Mouse (Mus musculus): ENCODE results near the gene Cyp2j12.
A peak's percentile ranks its signal among the peaks of the same experiment; 100 is the strongest.
"Not testable (repeated sequence)": the region's sequence is repeated elsewhere in the genome, so short reads cannot be mapped to it uniquely, and the experiment has no call there.

Cyp2j12 gene

DNA sequence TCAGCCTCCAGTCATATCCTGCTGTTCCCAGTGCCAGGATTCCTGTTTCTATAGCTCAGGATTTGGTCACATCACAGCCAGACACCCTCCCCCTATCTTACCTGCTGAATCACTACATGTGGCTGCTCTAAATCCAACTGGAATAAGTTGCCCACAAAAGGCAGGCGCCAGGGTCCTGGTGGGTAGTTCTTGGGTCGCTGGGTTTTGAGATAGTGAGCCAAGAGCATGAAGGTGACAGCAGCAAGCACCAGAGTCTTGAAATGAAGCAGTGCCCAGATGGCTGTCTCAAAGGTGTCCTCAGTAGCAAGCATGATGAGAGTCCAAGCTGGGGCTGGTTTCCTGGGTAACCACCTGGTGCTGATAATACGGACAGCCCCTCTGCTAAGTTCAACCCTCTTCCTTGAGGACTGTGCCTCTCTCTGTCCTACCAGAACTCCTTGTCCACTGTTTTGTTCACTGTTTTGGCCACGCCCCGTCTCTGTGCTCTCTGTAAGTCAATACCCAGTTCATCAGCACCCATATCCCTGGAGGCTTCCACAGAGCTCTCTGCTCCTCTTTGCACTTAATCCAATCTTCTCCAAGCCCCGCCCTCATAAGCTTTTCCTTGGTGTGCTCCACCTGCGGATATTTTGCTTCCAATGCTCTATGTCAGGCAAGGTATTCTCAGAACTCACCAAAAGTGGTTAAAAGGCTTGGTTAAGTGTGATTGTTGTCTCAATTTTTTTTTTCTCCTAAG, at the start of gene Cyp2j12:
Gene Cyp2j12, minus strand, starts transcription at position 421 of the 736 bp plus-strand sequence.
- DNase-seq = no peak

DNA sequence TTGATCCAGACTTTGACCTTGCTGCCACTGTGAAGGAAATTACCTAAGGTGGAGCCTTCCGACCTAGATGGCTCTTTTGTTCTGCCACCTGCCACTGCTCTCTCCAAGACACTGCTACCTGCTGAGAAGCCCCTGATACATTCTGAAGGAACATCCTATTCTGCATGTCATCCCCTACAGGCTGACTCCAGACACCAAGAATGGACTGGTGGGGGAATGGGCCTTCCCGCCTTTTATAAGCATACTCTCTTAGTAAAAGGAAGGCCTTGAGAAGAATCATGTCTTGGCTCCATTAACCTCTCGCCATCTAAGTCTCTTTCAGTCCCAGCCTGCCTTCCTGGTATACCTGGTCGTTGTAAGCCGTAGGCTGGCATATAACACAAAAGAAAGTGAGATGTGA, 48.4 kb upstream of the Cyp2j12 start:
- not testable (repeated sequence) for DNase-seq

DNA sequence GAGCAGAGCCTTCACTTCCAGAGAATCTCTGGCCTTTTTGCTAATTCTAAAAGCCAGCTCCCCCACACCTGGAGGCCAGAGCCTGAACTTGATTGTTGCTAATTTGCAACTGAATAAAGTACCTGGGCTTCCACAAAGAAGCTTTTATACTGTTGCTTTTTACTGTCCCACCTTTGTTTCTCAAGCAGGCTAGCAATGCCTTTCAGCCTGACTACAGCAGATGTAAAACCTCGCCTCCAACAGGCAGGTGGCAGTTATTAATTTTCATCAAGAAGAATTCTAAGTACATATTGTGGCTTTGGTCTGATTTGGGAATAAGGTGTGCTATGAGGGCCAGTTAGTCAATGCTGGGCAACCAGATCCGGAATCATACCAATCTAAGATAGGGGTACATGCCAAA, 47.7 kb upstream of the Cyp2j12 start:
- DNase-seq = not testable (repeated sequence)

DNA sequence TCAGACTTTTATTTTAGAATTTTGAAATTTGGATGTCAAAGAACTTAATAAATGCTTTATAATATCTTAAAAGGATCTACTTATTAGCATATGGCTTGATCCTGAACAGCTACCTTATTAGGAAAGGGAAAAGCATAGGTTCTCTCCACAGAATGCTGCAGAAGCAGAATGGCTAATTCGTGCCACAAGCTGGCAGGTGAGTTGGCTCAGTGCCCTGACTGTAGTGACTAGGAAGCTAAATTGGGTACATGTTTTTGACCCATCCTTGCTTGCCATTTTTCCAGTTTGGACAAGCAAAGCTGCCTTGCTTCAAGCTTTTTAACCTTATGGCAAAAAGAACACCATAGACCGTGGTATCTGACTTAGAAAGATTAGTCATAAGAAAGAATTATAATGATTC, 47.2 kb upstream of the Cyp2j12 start:
- DNase-seq = peak in 1 of 2 experiments; percentile 10

DNA sequence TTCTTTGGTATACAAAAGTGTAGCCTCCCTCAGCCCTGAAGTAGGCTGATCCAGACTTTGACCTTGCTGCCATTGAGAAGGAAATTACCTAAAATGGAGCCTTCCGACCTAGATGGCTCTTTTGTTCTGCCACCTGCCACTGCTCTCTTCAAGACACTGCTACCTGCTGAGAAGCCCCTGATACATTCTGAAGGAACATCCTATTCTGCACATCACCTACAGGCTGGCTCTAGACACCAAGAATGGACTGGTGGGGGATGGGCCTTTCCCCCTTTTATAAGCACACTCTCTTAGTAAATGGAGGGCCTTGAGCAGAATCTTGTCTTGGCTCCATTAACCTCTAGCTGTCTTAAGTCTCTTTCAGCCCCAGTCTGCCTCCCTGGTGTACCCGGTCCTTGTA, 43.8 kb upstream of the Cyp2j12 start:
- not testable (repeated sequence) for DNase-seq

DNA sequence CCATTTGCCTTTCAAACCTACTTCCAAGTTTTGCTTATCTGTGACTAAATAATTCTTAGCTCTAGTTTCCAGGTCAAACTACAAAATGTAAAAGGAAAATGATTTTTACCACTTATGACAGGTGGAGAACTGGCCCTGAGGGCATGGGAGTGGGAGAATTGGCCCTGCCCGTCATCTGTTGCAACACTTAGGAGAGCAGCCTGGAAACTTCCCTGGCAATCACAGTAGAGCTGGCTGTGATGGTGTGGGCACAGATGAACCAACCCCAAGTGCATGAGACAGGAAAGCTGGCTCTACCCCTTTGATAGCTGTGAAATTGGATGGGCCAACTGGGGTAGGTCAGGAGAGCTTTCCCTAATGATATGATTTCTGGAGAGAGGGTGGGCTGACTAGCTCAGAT, 21.9 kb upstream of the Cyp2j12 start:
- no peak for DNase-seq

DNA sequence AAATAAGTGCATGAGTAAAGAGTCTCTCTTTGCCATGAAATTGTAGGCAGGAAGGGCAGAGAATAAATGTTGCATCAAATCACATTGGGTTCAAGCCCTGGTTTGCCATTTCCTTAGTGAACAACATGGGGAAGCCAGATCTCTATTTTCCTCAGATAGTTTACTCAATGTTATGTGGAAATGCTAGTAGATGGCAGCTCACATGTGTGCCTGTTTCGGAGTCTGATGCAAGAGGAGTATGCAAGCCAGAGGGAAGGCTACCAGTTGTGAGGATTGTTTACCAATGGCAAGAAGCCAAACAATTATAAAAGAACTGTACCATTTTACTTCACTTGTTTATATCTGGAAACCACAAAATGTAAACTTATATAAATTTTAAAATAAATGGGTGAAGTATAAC, 20.6 kb upstream of the Cyp2j12 start:
- no peak for DNase-seq

DNA sequence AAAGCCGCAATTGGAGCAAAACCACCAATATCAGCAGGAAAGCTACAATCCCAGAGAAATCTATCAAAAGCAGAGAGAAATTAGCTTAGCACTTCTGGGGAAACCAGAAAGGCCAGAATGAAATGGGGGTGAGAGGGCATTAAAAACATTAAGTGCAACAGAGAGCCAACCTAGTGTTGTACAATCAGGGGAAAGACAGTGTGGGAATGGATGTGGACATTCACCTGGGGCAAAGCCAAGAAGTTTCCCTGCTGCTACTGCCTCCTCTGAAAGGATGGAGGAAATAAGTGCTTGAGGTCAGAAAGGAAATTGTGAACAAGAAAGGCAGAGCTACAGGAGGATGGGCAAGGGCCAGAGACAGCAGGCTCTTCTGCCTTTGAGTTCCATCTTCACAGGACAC, 1.7 kb downstream of the Cyp2j12 start:
- DNase-seq = no peak

DNA sequence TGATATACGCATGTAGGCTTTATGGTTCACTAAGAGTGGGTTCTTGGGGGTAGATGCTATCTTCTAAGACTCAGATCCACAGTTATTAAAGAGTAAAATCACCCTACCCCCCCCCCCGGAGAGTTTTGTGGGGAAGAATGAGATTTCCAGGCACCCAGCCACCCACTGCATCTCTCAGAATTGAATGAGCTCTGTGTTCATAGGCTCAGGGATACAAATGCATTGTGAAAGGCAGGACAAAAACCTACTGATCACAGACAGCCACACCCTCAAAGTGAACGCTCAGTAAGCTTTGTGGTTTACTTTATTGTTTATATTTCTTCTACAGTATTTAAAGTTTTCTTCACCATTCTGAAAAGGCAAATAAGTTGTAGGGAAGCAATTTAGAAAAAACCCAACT, 6.7 kb downstream of the Cyp2j12 start:
- no peak for DNase-seq

DNA sequence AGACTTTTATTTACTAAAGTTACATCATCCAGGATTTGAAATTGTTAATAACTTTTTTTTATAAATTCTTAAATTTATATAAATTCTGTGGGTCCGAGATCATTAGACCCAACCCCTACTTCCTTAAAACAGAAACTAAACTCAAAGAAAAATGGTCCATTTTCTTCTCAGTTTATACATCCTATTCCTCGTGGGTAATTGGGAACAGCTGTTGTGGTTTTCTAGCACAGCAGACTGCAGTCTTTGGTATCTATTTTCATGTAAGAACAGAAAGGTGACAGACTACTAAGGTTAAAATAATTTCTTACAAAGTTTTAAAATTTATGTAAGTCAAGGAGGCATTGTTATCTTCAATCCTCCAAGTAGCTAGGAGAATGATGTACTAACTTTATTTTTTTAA, 44.1 kb downstream of the Cyp2j12 start:
- no peak for DNase-seq

DNA sequence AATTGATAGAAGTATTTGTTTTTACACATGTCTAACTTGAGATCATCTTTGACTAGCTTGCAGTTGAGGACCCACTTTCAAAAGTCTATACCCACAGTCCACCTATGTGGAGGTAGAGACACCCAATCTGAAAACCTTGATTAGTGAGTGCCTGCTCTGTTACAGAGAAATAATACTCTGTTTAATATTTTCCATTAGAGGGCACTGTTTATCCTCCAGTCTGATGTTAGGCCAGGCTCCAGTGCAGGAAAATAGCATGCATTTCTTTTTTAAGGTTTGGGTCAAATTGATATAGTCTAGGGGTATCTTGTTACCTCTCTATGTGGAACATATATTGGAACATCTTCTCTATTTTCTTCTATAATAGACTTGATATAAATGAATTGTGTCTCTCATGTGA, 49.1 kb downstream of the Cyp2j12 start:
- DNase-seq = no peak

DNA sequence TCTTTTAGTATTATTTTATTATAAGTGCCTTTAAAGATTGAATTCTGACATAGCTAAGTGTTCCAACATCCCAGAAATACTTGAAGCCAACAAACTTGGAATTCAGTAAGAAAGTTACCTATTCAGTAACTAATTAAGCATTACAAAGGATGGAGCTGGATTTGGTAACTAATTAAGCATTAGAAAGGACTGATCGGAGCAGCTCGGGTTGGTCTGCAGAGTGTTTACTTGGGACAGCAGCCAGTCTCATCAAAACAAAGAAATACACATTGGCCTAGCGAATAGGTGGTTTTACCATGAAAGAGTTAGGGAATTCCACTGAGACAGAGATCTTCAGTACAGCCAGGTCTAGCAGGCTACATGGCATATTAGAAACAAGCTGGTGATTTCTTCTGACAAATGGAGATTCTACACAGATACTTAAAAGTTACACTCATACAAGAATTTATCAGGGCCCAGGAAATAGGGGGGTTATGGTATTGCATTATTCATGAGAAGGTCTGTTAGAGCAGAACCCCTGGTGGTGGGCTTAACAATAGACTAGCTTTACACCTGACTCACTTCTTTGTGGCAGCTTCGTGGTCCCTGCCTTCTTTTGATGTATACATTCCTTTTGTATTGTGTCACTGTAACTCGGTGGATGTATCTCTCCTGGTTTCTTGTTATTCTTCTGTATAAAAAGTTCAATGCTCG, 51.5 kb downstream of the Cyp2j12 start:
- peak; percentile 23 to 29 for DNase-seq

DNA sequence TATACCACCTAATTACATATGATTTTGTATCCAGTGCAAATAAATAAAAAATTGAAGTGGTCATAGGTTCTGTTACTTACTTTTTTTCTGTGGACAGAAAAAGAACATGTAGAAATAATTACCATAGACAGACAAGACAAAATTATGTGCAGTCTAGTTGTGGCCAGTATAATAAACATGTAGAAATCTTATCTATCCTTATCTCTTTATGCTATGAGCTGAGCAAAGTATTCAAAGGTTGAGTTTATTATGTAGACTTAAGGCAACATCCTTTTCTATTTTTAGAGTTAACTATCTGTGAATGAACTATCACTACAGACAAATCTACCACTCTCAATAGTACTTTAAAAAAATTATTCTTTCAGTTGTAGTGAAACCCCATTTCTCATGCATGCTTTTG, 62.6 kb downstream of the Cyp2j12 start:
- DNase-seq = no peak

DNA sequence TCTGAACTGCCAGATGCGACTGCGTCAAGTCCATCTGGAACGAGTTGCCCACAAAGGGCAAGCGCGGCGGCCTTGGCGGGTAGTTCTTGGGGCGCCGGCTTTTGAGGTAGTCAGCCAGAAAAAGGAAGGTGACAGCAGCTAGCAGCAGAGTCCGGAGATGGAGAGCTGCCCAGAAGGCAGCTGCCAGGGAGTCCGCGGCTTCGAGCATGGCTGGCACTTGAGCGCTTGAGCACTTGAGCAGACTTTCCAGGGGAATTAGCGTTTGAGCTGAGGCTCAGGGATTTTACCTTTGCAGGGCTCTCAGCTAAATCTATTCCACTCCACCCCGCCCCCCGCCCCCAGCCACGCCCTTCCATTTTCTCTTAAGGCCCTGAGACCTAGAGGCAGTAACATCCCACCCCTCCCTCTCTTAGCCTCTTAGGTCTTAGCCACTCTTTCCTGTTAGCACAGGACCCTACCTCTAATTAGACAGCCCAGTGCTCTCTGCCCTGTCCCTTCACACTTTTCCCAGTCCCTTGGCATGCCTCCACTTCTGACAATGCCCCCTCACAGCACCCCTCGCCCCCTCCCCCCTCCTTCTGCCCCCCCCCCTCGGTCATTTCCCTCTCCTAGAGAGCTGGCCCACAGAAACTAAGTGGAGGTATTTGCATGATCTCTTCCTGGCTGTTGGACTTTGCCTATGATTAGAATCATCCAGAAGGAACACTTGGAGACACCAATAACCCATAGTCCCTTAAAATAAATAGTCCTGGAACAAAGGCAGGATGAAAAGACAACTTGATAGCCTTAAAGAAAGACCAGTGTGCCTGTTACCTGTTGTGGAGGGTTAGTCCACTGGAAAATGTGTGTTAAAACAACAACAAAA, 63.5 kb downstream of the Cyp2j12 start, which contains the start of gene Cyp2j13:
Gene Cyp2j13, minus strand, starts transcription at position 286 of the 865 bp plus-strand sequence.
- peak; percentile 11 to 72 for DNase-seq

DNA sequence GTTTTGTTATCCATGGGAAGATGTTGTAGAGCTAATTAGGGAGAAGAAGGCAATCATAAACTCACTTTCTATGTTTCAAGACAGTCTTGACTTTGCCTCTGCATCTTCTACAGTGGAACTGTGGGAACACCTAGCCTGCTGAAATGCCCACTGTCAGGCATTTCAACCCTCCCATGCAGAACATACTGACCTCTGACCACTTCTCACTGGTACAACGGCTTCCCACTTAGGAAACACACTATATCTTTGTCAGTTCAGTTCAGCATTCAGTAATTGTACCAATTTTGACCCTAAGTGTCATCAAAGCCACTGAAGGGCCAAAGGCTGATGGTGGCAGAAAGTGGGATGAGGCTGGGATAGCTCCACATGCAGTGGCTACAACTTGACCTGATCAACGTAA, 78.9 kb downstream of the Cyp2j12 start:
- DNase-seq = peak in 1 of 2 experiments; percentile 37

DNA sequence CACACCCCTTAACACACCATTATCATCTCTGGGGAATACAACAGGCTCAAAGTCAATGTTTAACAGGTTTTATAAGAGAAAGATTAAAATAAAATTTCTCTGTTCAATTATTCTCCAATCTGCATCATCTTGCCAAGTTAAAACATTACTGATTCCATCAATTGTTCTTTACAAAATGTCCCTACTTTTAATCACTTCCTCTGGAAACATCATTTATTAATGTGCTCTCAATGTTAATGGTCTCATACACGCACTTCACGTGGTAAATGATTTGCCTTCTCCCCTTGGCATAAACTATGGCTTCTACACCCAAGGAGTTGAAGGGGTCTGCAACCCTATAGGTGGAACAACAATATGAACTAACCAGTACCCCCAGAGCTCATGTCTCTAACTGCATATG, 80.8 kb downstream of the Cyp2j12 start:
- DNase-seq = no peak
